Mouse (Mus musculus): Measurements from ENCODE around the gene Rsrc2.
"Not testable (repeated sequence)": the region's sequence is repeated elsewhere in the genome, so short reads cannot be mapped to it uniquely, and the experiment has no call there.

DNA sequence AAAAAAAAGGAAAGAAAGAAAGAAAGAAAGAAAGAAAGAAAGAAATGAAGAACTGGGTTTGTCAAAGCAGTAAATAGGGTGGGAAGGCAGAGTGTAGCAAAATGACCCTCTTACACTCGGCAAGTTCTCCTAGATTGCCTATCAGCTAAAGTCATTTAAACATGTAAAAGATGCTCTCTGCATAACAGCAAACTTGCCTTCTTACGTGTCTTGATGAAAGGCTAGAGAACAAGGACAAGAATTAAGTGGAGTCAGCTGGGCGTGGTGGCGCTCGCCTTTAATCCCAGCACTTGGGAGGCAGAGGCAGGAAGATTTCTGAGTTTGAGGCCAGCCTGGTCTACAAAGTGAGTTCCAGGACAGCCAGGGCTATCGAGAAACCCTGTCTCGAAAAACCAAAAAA is 25.4 kb downstream of the Rsrc2 start:
- not testable (repeated sequence) for TF ChIP-seq CTCF (conservative IDR thresholded peaks at IDR 0.05; ENCODE audit: low read length); NANOG (IDR thresholded peaks at IDR 0.05; ENCODE audit: borderline replicate concordance, low read length)

All from E14TG2a.4 (cell line).